Comparison of ENCODE assay signal across 40 mouse cellular contexts in genomic region chr4:62087241-62087640, GRCm38 (mm10). TPM values are rescaled to one million over a fixed set of nuclear protein-coding genes. Genes with fewer than 3 reads are reported as not detected.
"Had no signal": no experiment of that assay in that cellular context is flagged by ENCODE, and none has a peak within 500 bp of the region (broad histone marks: within the 10 kb centered on the region; RNA-seq: fewer than 3 reads in every experiment).

Mup3 (minus strand) TSS chr4:62087342.

- H3K36me3 ChIP-seq: heart, embryonic 10.5 days; heart, embryonic 12.5 days; hindbrain, embryonic 10.5 days; hindbrain, embryonic 12.5 days; intestine, embryonic 15.5 days; limb, embryonic 13.5 days; limb, embryonic 15.5 days; liver, embryonic 12.5 days had no signal

- H3K4me2 ChIP-seq: heart, embryonic 12.5 days; hindbrain, embryonic 12.5 days; hindbrain, embryonic 14.5 days; intestine, embryonic 15.5 days; limb, embryonic 13.5 days; limb, embryonic 15.5 days; liver, embryonic 12.5 days had no signal

- H3K9me3 ChIP-seq: heart, embryonic 10.5 days; heart, embryonic 12.5 days; hindbrain, embryonic 10.5 days; hindbrain, embryonic 12.5 days; intestine, embryonic 15.5 days; limb, embryonic 13.5 days; limb, embryonic 15.5 days; liver, embryonic 12.5 days had no signal

- H3K9ac ChIP-seq: heart, embryonic 12.5 days; hindbrain, embryonic 12.5 days; hindbrain, embryonic 14.5 days; intestine, embryonic 15.5 days; limb, embryonic 13.5 days; limb, embryonic 15.5 days; liver, embryonic 12.5 days; liver, embryonic 14.5 days had no signal

- ATAC-seq: hindbrain, embryonic 16.5 days; inflammation-experienced regulatory T-cells, adult 6 months; intestine, embryonic 15.5 days; intestine, postnatal 0 days; liver, embryonic 12.5 days had no signal

- H3K27me3 ChIP-seq: heart, embryonic 12.5 days; hindbrain, embryonic 12.5 days; intestine, embryonic 15.5 days; limb, embryonic 13.5 days; limb, embryonic 15.5 days; liver, embryonic 12.5 days had no signal

- H3K4me3 ChIP-seq: gastrocnemius, adult 2 months; heart, embryonic 10.5 days; heart, embryonic 12.5 days; hindbrain, embryonic 10.5 days; hindbrain, embryonic 12.5 days; intestine, embryonic 15.5 days; layer of hippocampus, adult 2 months; limb, embryonic 13.5 days; limb, embryonic 15.5 days; liver, embryonic 12.5 days had no signal

- DNase-seq: gastrocnemius, adult 2 months; gastrocnemius, postnatal 10 days; gastrocnemius, postnatal 25 days; heart, adult 18-20 months; heart, postnatal 10 days; heart, postnatal 4 days; kidney, adult 18-20 months; kidney, adult 8-10 months; kidney, postnatal 10 days; kidney, postnatal 25 days; kidney, postnatal 4 days; left cerebral cortex, postnatal 4 days had no signal

- H3K4me1 ChIP-seq: heart, embryonic 10.5 days; heart, embryonic 12.5 days; hindbrain, embryonic 10.5 days; hindbrain, embryonic 12.5 days; intestine, embryonic 15.5 days; limb, embryonic 13.5 days; limb, embryonic 15.5 days; liver, embryonic 12.5 days had no signal

- H3K27ac ChIP-seq: gastrocnemius, adult 2 months; heart, embryonic 10.5 days; hindbrain, embryonic 10.5 days; hindbrain, embryonic 12.5 days; hindbrain, embryonic 14.5 days; intestine, embryonic 15.5 days; layer of hippocampus, adult 2 months; limb, embryonic 13.5 days; limb, embryonic 15.5 days; liver, embryonic 12.5 days; liver, embryonic 14.5 days had no signal

RNA-seq across cellular contexts. Expression of gene Mup3, which starts in this region (rescaled TPM):
- total RNA-seq: gastrocnemius, adult 2 months; gastrocnemius, postnatal 10 days; gastrocnemius, postnatal 4 days; granulocyte monocyte progenitor cell, adult 5-6 weeks; heart, adult 18-20 months; heart, adult 8-10 months; heart, postnatal 10 days; heart, postnatal 25 days; heart, postnatal 4 days; layer of hippocampus, adult 2 months; layer of hippocampus, postnatal 10 days; layer of hippocampus, postnatal 25 days; left cerebral cortex, adult 8-10 months; left cerebral cortex, postnatal 10 days; left cerebral cortex, postnatal 25 days; left cerebral cortex, postnatal 4 days had no signal
- polyA plus RNA-seq: heart, embryonic 10.5 days; heart, embryonic 12.5 days; heart, embryonic 14.5 days; heart, embryonic 16.5 days; hindbrain, embryonic 10.5 days; hindbrain, embryonic 12.5 days; hindbrain, embryonic 14.5 days; hindbrain, embryonic 16.5 days; inflammation-experienced regulatory T-cells, adult 6 months; intestine, embryonic 15.5 days; intestine, postnatal 0 days; kidney, embryonic 14.5 days; kidney, embryonic 16.5 days; limb, embryonic 11.5 days; limb, embryonic 13.5 days; limb, embryonic 15.5 days; liver, embryonic 12.5 days; liver, embryonic 14.5 days had no signal
